Mouse (Mus musculus) lung, postnatal 25 days (tissue): Measurements from ENCODE around the gene Gm7954.
"Not testable (repeated sequence)": the region's sequence is repeated elsewhere in the genome, so short reads cannot be mapped to it uniquely, and the experiment has no call there.

ENCODE experiments used
- DNase-seq: peaks from one replicate; pipeline ENCODE4 v3.0.0; 2022; ENCODE audit warnings: low spot score

Gm7954 gene

DNA sequence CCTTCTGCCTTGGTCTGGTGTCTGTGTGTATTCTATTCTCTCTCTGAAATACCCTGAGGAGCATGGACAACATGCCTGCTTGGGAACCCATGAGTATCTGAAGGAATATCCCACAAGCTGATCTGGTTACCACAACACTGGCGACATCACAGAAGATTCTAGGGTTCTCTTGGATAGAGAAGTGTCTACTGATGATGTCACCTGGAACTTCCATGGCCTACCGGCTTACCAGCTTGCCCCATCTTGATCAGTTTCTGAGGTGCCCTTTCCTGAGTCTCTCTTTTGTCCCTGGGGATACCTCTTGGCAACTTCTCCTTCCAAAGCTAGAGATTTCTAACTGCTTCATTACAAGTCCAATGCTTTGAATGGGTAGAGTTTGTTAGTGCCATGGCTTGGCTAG is at the start of gene Gm7954:
Gene Gm7954, minus strand, starts transcription at position 101 of the 400 bp plus-strand sequence.
- DNase-seq = not testable (repeated sequence)

GRCm38 (mm10) chr14:41489385-41489784 is 36.1 kb upstream of the Gm7954 start, which contains the start of gene Gm3486:
Gene Gm3486, minus strand, starts transcription at chr14:41489485.
- not testable (repeated sequence) for DNase-seq

- not testable (repeated sequence) for DNase-seq
Measured at GRCm38 (mm10) chr14:41425393-41426075, 27.8 kb downstream of the Gm7954 start.

- not testable (repeated sequence) for DNase-seq
Measured at GRCm38 (mm10) chr14:41424694-41425093, 28.6 kb downstream of the Gm7954 start.

DNA sequence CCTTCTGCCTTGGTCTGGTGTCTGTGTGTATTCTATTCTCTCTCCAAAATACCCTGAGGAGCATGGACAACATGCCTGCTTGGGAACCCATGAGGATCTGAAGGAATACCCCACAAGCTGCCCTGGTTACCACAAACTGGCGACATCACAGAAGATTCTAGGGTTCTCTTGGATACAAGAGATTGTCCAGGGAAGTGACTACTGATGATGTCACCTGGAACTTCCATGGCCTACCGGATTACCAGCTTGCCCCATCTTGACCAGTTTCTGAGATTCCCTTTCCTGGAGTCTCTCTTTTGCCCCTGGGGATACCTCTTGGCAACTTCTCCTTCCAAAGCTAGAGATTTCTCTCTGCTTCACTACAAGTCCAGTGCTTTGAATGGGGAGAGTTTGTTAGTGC is 45.1 kb downstream of the Gm7954 start, which contains the start of gene Gm6482:
Gene Gm6482, minus strand, starts transcription at position 101 of the 400 bp plus-strand sequence.
- not testable (repeated sequence) for DNase-seq
